8 mouse cellular contexts compared by ENCODE assay signal in genomic region chr19:57239176-57239784, GRCm38 (mm10).
DNase-seq lines count a peak whose midpoint lies in the region; ATAC-seq and TF ChIP-seq lines count a peak whose summit lies in the region.
"Had no signal": no experiment of that assay in that cellular context is flagged by ENCODE, and none has a peak within 500 bp of the region (broad histone marks: within the 10 kb centered on the region; RNA-seq: fewer than 3 reads in every experiment).

No protein-coding gene starts in this region.

- no peaks in the 10 kb centered on the region; the same call in 1 of the 2 replicates for H3K4me1 ChIP-seq in intestine, postnatal 0 days (replicated peaks; ENCODE audit: control insufficient read depth, insufficient read depth, low read length)
- peaks cover 4% of the 10 kb centered on the region; the same call in 1 of the 2 replicates for H3K4me1 ChIP-seq in stomach, postnatal 0 days (replicated peaks; ENCODE audit: control insufficient read depth, insufficient read depth)
- H3K4me1 ChIP-seq: midbrain, embryonic 12.5 days had no signal

- no peak overlapping the region for H3K27ac ChIP-seq in intestine, postnatal 0 days (ENCODE audit: low read depth, low read length)
- peak overlapping the region; percentile 49 for H3K27ac ChIP-seq in stomach, postnatal 0 days (replicated peaks)
- H3K27ac ChIP-seq: midbrain, embryonic 12.5 days had no signal

- H3K27me3 ChIP-seq in intestine, postnatal 0 days (replicated peaks; ENCODE audit: control insufficient read depth, insufficient read depth, low read length): no peaks in the 10 kb centered on the region
- no peaks in the 10 kb centered on the region for H3K27me3 ChIP-seq in stomach, postnatal 0 days (ENCODE audit: control insufficient read depth, insufficient read depth, low read length)
- H3K27me3 ChIP-seq: midbrain, embryonic 12.5 days had no signal

- no peak for TF ChIP-seq EP300 in stomach, postnatal 0 days (optimal IDR thresholded peaks at IDR 0.05)

- H3K4me3 ChIP-seq in intestine, postnatal 0 days (ENCODE audit: low read depth, low read length): no peak overlapping the region
- H3K4me3 ChIP-seq in stomach, postnatal 0 days (ENCODE audit: low read depth, low read length): peak overlapping the region; percentile 13; the same call in 1 of the 2 replicates
- H3K4me3 ChIP-seq: midbrain, embryonic 12.5 days had no signal

- no peak overlapping the region for H3K9ac ChIP-seq in intestine, postnatal 0 days (ENCODE audit: low read depth, low read length)
- no peak overlapping the region; the same call in 1 of the 2 replicates for H3K9ac ChIP-seq in stomach, postnatal 0 days (ENCODE audit: low read length)
- H3K9ac ChIP-seq: midbrain, embryonic 12.5 days had no signal

- DNase-seq in NIH3T3 (ENCODE audit: low read depth): peak; percentile 92
- DNase-seq in adrenal gland, postnatal 25 days: peak; percentile 69
- DNase-seq in frontal cortex, postnatal 36 days (ENCODE audit: low spot score in 2 of 2): peak; percentile 82 to 87
- peak; percentile 86 to 89 for DNase-seq in lung, adult 18-20 months
- peak; percentile 81 for DNase-seq in stomach, postnatal 0 days (ENCODE audit: low spot score)
- DNase-seq in spleen, postnatal 36 days (ENCODE audit: low spot score in 2 of 2): no peak

- TF ChIP-seq CTCF in intestine, postnatal 0 days (IDR thresholded peaks at IDR 0.05; ENCODE audit: low read depth): no peak
- no peak for TF ChIP-seq CTCF in stomach, postnatal 0 days (IDR thresholded peaks at IDR 0.05; ENCODE audit: low read depth)

- peak overlapping the region; percentile 21; the same call in 1 of the 2 replicates for H3K4me2 ChIP-seq in intestine, postnatal 0 days (replicated peaks; ENCODE audit: low read depth)
- peak overlapping the region; percentile 41 for H3K4me2 ChIP-seq in stomach, postnatal 0 days (replicated peaks; ENCODE audit: low read depth)
- H3K4me2 ChIP-seq: midbrain, embryonic 12.5 days had no signal

- ATAC-seq in intestine, postnatal 0 days: no peak
- ATAC-seq in stomach, postnatal 0 days (ENCODE audit: low FRiP score, low TSS enrichment): peak; percentile 79

- H3K36me3 ChIP-seq in intestine, postnatal 0 days (ENCODE audit: control insufficient read depth, insufficient read depth): no peaks in the 10 kb centered on the region; the same call in 1 of the 2 replicates
- no peaks in the 10 kb centered on the region for H3K36me3 ChIP-seq in stomach, postnatal 0 days (ENCODE audit: control insufficient read depth, insufficient read depth, low read length)
- H3K36me3 ChIP-seq: midbrain, embryonic 12.5 days had no signal

- H3K9me3 ChIP-seq in intestine, postnatal 0 days (ENCODE audit: control insufficient read depth): no peaks in the 10 kb centered on the region
- H3K9me3 ChIP-seq in stomach, postnatal 0 days (ENCODE audit: control insufficient read depth, low read length): no peaks in the 10 kb centered on the region
- H3K9me3 ChIP-seq: midbrain, embryonic 12.5 days had no signal

- 61% methylated on average over 11 of the region's 11 CpGs for WGBS in intestine, postnatal 0 days
- 23% methylated on average over 11 of the region's 11 CpGs for WGBS in stomach, postnatal 0 days

Comparison
In these comparisons a context has a peak if more than half of its experiments do, and no peak if none do; other contexts are left out.
1. DNase-seq: peak in NIH3T3 (single experiment), adrenal gland, postnatal 25 days (single experiment), frontal cortex, postnatal 36 days (2 of 2), lung, adult 18-20 months (2 of 2) and stomach, postnatal 0 days (single experiment); none in spleen, postnatal 36 days (0 of 2).